Mouse (Mus musculus): ENCODE measurements around the gene Shisa4.
"Not testable (repeated sequence)": the region's sequence is repeated elsewhere in the genome, so short reads cannot be mapped to it uniquely, and the experiment has no call there.

Shisa4 gene

DNA sequence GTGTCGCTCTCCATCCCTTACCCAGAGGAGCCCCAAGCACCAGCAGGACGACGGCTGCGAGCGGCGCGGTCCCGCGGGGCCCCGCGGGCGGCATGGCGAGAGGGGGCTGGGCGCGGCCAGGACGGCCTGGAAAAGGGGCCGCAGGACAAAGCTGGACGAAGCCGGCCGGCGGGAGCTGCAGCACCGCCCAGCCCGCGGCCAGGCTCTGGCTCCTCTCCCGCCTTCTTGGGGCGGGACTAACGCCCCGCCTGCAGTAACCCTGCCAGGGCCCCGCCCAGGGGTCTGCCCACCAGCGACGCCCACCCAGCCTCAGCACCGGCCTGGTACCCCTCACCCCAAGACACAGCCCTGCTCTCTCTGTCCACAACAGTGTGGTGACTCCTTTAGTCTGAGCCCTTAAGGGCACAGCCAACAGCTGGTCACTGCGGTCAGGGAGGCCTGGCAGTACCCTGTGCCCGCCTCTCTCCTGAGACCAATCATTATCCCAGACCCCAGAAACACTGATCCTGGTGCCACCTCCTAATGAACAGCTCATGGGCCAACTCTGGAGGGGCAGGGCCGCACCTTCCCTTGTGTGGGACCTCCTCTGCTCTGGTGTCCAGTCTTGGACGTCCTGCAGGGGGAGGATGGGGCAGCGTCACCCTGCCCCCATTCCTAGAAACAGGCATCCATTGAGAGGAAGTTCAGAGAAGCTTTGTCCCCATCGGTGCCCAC is at the start of gene Shisa4:
Gene Shisa4 (minus strand): TSS at position 370 of the 714 bp plus-strand sequence.
- in situ Hi-C loops (cut with MboI, MseI): no loop called here

DNA sequence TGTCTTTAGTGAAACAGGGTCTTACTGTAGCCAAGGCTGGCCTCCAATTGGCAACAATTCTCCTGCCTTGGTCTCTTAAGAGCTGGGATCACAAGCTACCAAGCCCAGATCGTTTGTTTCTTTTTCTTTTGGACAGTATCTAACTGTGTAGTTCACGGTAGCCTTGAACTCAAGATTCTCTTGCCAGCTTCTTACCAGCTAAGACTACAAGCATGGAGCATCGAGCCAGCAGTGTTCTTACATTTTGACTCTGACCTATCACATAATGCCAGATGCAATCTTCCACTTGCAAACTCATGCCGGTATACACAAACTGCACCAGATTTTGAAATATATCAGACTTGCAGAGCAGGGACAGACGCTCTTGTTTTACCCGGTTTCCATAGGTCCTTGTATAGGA is 47.7 kb upstream of the Shisa4 start:
- in situ Hi-C loops (cut with MboI, MseI): no loop called here

DNA sequence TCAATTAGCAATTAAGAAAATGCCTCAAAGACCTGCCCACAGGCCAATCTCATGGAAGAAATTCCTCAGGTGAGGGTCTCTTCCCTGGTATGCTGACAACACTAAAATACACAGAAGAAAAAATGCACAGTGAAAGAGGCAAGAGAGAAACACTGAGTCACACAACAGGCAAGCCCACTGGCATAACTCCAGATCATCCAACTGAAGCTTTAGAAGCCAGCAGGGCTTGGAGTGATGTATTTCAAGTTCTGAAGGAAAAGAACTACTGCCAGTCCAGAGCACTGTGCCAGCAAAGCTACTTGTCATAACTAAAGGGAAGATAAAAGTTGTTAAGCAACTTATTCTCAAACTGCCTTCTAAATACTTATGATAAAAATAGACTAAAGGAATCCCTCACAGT is 39.0 kb upstream of the Shisa4 start:
- in situ Hi-C loops (cut with MboI, MseI): no loop called here

DNA sequence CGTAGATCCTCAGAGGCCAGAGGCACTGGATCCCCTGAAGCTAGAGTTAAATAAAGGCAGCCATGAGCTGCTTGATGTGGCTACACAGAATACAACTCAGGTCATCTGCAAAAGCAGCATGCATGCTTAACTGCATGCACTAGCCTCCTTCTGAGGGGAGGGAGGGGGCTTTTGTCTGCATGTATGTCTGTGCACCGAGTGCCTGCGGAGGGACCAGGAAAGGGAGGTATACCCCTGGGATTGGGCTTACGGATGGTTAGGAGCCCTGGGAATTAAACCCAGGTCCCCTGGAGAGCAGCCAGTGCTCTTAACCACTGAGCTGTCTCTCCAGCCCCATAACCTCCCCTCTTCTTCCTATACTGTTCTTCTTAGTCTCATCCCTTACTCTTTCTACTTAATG is 37.1 kb upstream of the Shisa4 start:
- in situ Hi-C loops (cut with MboI, MseI): no loop called here

DNA sequence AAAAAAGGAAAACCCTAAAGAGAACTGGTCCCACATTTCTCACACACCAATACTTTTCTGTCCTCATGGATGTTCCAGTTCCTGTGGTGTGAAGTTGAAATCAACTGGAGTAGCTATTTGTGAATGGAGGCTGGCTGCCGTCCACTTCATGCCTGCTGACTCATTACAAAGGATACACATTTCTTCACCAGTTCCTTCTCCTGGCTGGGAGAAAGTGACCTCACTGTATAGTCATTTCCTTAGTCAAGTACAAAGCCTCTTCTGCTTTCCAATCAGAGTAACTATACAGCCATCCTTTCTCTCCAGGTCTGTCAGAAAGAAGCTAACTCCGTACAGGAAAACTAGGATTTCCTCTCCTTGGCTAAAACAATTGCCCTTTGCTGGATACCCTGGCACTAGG is 35.9 kb upstream of the Shisa4 start:
- in situ Hi-C loops (cut with MboI, MseI): no loop called here

DNA sequence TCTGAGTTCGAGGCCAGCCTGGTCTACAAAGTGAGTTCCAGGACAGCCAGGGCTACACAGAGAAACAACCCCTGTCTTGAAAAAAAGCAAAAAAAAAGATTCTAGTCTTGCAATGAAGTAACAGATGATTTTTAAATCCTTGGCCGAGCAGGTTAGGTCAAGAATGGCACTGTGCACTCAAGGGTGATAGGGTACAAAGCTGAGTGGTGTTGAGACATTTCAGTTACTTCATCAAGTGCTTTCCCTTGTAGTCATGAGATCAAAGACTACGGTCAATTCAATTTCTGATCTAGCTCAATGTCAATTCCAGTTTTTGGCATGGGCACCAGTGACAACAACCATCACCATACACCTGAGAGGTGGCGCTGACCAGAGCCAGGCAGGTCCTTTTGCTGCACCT is 33.9 kb upstream of the Shisa4 start:
- in situ Hi-C loops (cut with MboI, MseI): no loop called here

DNA sequence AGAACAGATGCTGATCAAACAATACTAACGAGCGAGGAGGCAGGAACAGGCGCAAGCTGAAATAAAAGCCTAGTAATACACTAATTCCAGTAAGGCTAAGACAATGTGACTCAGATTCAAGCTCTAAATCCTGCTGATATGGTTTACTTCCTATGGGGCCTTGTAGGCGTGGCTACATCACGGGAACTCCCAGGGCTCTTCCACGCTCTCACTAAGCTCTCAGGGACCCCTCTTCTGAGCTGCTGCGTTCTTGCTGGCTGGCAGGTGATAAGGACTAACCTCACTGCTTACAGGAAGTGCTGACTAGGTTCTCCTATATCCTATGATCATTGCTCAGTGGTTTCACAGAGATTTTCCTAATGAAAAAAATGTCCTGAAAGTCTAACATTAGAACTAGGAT is 30.3 kb upstream of the Shisa4 start:
- in situ Hi-C loops (cut with MboI, MseI): no loop called here

DNA sequence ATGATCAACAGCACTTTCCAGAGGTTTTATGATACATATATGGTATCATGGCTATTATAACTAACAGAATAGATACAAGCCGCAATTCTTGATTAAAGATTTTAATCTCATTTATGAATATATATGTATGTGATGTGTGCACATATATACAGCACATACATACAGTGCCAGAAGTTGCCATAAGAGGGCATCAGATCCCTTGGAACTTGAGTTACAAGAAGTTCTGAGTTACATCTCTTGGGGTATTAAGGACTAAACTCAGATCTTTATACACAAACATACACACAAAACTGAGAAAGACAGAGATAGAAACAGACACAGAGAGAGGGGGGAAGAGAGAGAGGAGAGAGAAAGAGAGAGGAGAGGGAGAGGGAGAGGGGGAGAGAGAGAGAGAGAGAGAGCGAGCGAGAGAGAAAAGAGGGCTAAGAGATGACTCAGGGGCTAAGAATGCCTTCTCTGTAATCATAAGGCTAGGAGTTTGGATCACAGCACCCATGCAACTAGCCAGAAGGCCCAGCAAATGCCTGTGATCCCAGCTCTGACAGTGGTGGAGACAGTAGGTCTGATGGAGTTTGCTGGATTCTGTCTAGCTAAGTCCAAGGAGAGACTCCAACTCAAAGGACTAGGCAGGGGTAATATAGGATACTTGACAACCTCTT is 26.5 kb upstream of the Shisa4 start:
- in situ Hi-C loops (cut with MboI, MseI): no loop called here

DNA sequence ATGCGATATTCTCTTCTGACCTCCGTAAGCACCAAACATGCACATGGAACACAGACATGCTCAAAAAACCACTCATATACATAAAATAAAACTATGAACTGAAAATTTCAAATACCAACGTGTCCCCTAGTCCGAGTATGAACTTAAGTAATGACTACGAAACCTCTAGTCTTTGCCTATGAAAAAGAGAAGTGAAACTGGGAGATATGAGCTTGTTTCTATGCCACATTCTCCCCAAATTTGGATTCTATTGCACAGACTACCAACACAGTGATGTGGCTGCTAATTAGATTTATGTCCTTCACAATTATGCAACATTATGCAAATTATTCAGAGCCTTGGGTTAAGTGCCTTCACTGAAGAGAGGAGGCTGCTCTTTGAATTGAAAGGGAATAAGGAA is 24.4 kb upstream of the Shisa4 start:
- in situ Hi-C loops (cut with MboI, MseI): no loop called here

DNA sequence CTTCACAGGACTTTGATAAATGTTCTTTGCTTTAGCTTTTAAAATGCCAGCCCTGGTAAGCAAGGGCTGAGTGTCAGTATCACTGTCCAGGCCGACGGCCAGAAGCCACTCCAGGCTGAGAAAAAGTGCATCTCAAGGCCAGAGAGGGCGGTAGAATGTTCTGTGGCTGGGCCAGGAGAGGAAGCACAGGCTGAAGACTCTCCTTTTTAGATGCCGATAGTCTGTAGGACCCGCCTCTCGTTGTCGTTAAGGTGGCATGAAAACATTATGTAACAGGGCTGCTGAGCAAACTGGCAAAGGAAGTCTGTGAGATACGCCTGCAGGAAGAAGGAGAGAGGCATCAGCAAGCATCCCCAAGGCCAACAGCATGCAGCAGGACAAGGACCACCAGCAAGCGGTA is 10.1 kb upstream of the Shisa4 start:
- in situ Hi-C loops (cut with MboI, MseI): no loop called here

DNA sequence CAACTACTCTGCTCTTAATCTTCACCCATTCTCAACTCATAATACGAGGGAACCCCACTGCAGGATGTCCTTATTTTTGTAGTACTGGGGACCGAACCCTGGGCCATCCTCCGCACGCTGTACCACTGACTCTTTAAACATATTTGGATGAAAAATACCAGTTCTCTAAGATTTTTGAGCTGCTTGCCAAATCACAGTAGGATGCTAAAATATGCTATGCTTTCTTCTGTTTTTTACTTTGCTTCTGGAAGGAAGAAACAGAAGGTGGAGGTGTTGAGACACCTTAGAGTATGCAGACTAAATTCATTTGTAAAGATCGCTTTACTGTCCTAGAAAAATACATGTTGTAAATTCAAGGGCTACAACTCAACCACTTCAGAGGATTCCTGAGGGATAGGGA is 9.1 kb upstream of the Shisa4 start:
- in situ Hi-C loops (cut with MboI, MseI): no loop called here

DNA sequence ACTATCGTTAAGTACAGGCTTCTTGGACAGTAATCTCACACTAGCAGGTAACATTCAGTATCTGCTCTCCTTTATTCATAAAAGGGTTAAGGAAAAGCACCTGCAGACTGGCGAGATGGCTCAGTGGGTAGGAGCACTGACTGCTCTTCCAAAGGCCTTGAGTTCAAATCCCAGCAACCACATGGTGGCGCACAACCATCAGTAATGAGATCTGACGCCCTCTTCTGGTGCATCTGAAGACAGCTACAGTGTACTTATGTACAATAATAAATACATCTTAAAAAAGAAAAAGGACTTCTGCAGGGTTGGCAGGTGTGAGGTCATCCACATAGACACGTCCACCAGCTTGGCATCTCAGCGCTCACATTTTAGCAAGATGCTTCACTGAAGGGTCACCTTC is 6.5 kb upstream of the Shisa4 start:
- in situ Hi-C loops (cut with MboI, MseI): not testable (repeated sequence)

DNA sequence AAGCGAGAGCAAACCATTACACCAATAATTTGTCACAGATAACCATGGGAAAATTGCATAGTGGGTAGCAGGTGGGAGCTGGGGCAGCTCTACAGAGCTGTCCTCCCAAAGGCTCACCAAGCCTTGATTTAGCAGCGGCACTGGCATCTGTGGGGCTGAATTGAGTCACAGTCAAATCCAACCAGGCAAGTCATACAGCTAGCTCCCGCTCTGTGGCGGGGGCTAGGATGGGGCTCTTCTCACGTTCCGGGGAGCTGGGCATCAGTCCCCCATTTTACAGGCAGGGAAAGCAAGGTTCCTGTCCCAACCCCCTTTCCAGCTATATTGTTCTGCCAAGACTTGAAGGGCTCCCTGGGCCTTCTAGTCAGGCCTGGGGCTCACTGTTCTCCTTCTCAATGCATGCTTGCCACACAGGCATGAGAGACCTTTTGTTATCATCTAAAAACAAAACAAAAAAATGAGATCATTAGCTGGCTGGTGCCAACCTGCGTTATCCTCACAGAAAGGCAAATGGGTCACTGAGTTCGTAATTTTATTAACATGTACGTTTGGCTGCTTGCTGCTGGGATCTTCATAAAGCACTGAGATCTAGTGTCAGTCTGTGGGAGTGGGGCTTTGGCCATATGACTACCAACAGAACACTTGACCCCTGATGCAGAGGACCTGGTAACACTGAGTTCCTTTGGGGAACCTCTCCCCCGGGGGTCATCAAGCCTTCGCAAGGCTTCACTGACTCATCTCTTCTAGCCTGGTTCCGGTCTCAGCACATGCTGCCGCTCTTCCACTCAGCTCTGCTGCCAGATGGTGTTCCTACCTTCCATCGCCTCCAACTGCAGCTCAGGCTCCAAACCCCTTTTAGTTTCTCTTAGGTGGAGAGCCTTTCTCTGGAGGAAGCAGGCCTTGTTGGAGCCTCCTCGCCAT is 5.3 kb upstream of the Shisa4 start:
- in situ Hi-C loops (cut with MboI, MseI): no loop called here

DNA sequence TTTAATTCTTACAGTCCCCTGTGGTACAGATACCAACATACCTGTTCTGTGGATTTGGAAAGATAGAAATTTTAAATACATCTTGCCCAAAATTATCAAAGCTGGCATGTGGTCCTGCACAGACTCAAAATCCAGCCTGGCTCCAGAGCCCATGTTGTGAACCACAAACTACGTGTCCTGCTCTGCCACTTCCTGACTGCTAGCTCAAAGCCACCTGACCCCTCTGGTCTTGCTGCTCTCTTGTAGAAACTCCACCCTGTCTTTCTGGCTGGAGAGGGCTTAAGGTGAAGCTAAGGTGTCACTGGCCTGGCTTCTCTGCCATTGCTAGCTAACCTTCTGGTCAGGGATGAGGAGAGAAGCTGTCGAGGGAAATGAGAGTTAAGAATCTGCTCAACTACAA is 4.0 kb upstream of the Shisa4 start:
- in situ Hi-C loops (cut with MboI, MseI): no loop called here

DNA sequence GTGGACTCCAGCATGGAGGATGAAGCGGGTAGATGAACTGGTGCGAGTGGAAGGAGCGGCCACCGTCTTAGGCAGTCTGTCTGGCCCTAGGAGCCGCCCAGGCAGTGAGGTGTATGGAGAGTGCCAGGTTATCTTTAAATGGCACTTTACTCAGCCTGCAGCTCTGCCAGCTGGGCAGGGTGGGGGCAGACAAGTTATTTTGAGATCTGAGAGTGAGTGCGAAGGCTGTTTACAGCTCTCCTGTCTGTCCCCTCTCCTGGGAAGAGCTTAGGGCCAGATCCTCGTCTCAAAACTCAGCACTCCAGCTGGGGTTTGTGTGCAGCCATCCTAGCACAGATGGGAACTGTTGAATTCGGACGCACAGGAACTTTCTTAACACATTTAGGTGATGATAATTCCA is 3.5 kb upstream of the Shisa4 start:
- in situ Hi-C loops (cut with MboI, MseI): no loop called here

DNA sequence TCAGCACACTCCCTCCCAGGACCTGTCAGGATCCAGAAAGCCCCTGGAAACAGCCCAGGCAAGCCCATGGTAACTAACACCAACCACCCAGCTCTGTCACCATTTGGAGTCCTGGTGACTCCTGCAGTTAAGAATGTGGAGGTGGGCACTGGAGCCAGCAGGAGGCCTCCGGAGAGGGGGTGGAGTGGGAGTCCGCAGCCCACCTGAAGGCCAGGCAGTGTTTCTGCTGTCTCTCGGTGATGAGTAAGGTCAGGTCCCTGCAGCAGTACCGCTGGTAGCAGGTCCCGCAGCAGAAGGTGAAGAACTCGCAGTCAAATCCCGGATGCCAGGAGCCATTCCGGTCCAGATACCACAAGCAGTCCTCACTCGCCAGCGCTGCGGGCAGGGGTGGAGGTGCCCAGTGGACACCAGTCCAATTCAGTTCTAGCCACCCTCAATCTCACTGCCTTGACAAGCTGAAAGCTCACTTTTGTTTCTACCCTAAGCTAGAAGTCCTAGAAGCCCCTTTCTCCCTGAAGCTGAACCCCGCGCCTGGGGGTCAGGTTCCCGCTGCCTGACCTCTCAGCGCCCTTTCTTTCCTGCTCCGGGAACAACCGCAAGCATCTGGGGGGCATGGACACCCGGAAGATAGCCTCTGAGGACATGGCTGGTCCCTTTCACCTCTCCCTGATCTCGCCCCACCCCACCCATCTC is 716 bp downstream of the Shisa4 start:
- in situ Hi-C loops (cut with MboI, MseI): no loop called here

DNA sequence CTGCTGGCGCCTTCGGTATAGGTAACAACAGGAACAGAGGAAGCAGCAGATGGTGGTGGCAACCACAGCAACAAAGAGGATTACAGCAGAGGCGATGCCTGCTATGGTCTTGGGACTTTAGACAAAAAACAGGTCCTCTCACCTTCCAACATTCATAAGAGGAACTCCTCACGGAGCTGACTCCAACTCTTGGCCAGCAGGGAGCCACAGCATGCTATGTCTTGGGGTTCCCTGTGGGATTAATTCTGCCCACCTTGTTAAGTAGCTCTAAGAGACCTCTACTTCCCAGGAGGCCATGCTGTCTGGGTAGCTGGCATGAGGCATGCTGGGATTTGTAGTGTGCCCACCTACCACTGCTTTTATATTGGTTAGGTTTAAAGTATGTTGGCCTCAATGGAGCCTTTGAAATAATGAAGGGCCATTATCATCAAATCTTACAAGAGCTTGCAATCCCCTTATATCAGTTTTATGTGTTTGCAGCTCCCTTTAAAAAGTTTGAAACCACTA is 1.8 kb downstream of the Shisa4 start:
- in situ Hi-C loops (cut with MboI, MseI): no loop called here

DNA sequence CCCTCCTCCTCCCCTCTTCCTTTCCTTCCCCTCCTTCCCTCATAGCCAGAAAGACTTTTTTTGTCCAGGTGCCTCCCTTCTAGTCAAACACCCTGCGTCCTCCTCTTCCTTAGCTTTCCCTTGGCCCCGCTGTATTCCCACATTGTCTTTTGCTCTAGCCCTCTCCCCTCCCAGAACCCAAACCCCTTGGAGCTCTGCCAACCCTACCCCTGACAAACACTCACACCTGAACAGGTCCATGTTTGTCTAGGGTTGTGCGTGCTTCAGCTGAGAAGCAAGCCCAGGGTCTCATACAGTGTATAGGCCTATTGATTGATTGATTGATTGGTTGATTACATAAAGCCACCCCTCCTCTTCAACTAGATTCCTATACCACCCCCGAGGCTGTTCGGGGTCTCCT is 5.6 kb downstream of the Shisa4 start:
- in situ Hi-C loops (cut with MboI, MseI): loop anchor here (10.0 kb wide), 1 partner anchor 215 kb away; no protein-coding TSS in a partner anchor

DNA sequence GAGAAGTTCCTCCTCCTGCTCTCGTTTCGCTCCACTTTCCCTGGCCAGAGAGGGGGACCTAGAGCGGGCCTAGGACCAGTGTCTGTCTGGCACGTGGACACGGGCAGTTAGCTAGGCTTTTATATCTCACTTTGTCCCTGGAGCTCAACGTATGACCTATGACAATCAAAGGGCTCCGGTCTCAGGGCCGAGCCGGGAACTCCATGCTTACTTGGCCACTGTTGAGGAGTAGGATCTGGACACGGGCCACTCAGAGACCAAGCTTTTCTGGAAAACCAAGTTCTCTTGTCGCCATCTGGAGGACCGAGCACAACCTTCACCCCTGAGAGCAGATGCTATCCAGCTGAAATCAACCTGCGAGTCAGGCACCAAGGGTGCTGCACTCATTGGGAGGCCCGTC is 6.1 kb downstream of the Shisa4 start:
- in situ Hi-C loops (cut with MboI, MseI): loop anchor here (10.0 kb wide), 1 partner anchor 214 kb away; no protein-coding TSS in a partner anchor

DNA sequence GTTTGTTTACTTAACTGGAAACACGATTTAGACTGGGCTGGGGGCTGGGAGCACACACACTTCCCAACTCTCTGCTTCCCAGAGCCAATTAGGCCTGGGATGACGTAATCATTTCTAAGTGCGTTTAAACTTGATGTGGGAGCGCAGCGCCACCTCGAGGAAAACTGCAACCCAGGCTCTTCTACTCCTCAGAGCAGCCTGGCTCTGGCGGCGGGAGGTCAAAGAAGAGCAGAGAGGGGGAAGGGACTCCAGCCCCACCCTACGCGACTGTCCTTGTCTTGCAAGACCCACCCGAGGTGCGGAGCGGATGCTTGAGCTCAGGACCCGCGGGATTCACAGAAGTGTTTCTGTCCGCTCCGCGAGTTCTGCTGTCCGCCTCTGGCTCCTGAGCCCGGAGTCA is 6.8 kb downstream of the Shisa4 start:
- in situ Hi-C loops (cut with MboI, MseI): loop anchor here (10.0 kb wide), 1 partner anchor 213 kb away; no protein-coding TSS in a partner anchor

DNA sequence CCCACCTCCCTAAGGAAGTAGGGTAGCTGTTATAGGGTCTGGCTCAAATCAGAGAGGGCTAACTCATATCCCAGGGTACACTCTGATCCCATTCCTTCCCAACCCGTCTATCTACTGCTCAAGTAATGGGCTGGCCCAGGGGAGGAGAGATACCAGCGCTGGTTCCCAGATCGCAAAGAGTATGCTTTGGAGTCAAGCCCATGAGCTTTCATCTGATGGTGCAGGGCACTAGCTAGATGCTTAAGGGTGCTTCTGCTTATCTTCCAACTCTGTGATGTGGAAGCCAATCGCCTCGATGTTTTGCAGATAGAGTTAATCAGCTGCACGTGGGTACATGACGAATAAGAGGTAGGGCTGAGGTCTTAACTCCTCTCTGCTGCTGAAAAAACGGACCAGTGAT is 7.4 kb downstream of the Shisa4 start:
- in situ Hi-C loops (cut with MboI, MseI): loop anchor here (10.0 kb wide), 1 partner anchor 213 kb away; no protein-coding TSS in a partner anchor
